Mouse (Mus musculus) myocyte (in vitro differentiated cells): Measurements from ENCODE around the gene Kif13a. TPM values are rescaled to one million over a fixed set of nuclear protein-coding genes. Genes with fewer than 3 reads are reported as not detected.

Source experiments
- H3K27me3 ChIP-seq: one replicate; pipeline ENCODE4 v1.6.1; 2011; ENCODE audit not compliant: control insufficient read depth, insufficient read depth, insufficient read length
- H3K36me3 ChIP-seq: one replicate; pipeline ENCODE4 v1.6.1; 2011; ENCODE audit not compliant: control insufficient read depth, insufficient read depth
- H3K4me2 ChIP-seq: one replicate; pipeline ENCODE4 v1.6.1; 2011; ENCODE audit warnings: low read depth, control low read depth
- H3K4me3 ChIP-seq: one replicate; pipeline ENCODE4 v1.5.1; 2011; ENCODE audit warnings: mild to moderate bottlenecking, control low read depth, moderate library complexity
- H3K79me2 ChIP-seq: one replicate; pipeline ENCODE4 v1.6.1; 2011; ENCODE audit not compliant: control insufficient read depth, insufficient read depth
- H3ac ChIP-seq: one replicate; pipeline ENCODE4 v1.6.1; 2011; ENCODE audit not compliant: control insufficient read depth, insufficient read length
- CEBPB ChIP-seq: IDR thresholded peaks from 2 replicates; pipeline ENCODE4 v1.6.1; 2011; ENCODE audit warnings: mild to moderate bottlenecking, moderate library complexity; ENCODE audit not compliant: poor library complexity, insufficient read depth, severe bottlenecking
- E2F4 ChIP-seq: IDR thresholded peaks from one replicate; pipeline ENCODE4 v1.6.1; 2011; ENCODE audit warnings: mild to moderate bottlenecking, control low read depth, moderate library complexity; ENCODE audit not compliant: insufficient read depth
- MAX ChIP-seq: IDR thresholded peaks from one replicate; pipeline ENCODE4 v1.6.1; 2011; ENCODE audit warnings: low read depth, mild to moderate bottlenecking, control low read depth
- MYOD1 ChIP-seq, 3 experiments: IDR thresholded peaks; one replicate each; pipeline ENCODE4 v1.6.1; 2011; ENCODE audit warnings: control low read depth in 2 of 3, low read depth in 2 of 3, mild to moderate bottlenecking in 2 of 3, moderate library complexity in 1 of 3; ENCODE audit not compliant: insufficient read length in 2 of 3, control insufficient read depth in 1 of 3
- MYOG ChIP-seq, 3 experiments: IDR thresholded peaks; one replicate each; pipeline ENCODE4 v1.6.1; 2011; ENCODE audit warnings: control low read depth in 2 of 3, low read depth in 2 of 3, mild to moderate bottlenecking in 2 of 3; ENCODE audit not compliant: insufficient read length in 2 of 3, control insufficient read depth in 1 of 3, insufficient read depth in 1 of 3
- POLR2A ChIP-seq: IDR thresholded peaks from one replicate; pipeline ENCODE4 v1.6.1; 2011; ENCODE audit warnings: low read depth, mild to moderate bottlenecking, control low read depth, moderate library complexity; ENCODE audit not compliant: insufficient read length
- POLR2AphosphoS2 ChIP-seq: IDR thresholded peaks from one replicate; pipeline ENCODE4 v1.6.1; 2011; ENCODE audit warnings: low read depth, control low read depth; ENCODE audit not compliant: insufficient read length
- REST ChIP-seq: IDR thresholded peaks from one replicate; pipeline ENCODE4 v1.6.1; 2011; ENCODE audit warnings: mild to moderate bottlenecking, control low read depth, moderate library complexity; ENCODE audit not compliant: insufficient read depth, insufficient read length
- SRF ChIP-seq: IDR thresholded peaks from one replicate; pipeline ENCODE4 v1.6.1; 2011; ENCODE audit warnings: low read depth; ENCODE audit not compliant: control insufficient read depth, insufficient read length
- TCF12 ChIP-seq: IDR thresholded peaks from one replicate; pipeline ENCODE4 v1.6.1; 2011; ENCODE audit warnings: mild to moderate bottlenecking, control low read depth; ENCODE audit not compliant: poor library complexity, insufficient read depth, severe bottlenecking
- TCF3 ChIP-seq: IDR thresholded peaks from one replicate; pipeline ENCODE4 v1.6.1; 2011; ENCODE audit warnings: low read depth, control low read depth; ENCODE audit not compliant: insufficient read length
- USF1 ChIP-seq: IDR thresholded peaks from one replicate; pipeline ENCODE4 v1.6.1; 2011; ENCODE audit warnings: low read depth, mild to moderate bottlenecking, control low read depth, moderate library complexity
- polyA plus RNA-seq: library from polyadenylated mRNA; unstranded; fragments of >200 nt; fragmentation: generic; extraction: Trizol; gene quantifications from one replicate; pipeline ENCODE4 v1.2.1, GENCODE M21; 2012; ENCODE audit warnings: missing spikeins

Gene Kif13a
- polyA plus RNA-seq, 1 experiment = 15.4 TPM

DNA sequence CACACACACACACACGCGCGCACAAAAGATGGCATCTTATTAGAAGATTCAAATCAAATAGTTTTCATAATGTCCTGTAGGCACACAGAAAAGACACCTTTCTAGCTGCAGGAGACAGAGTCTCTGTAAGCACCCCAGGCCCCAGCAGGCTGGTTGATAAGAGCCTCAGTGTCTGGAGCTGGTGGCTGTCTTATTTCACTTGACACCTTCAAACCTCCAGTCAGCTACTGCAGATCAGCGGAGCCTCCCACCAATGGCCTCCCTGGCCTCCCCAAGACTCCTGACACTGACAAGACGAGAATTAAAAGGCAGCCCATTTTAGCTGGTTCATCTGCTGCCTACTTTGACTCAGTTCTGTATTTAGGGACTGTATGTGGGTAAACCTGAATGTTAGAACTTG lies 11.2 kb downstream of the Kif13a start:
- H3ac ChIP-seq = no peak overlapping the region
- TF ChIP-seq USF1 (no peak), POLR2A (no peak), TCF12 (no peak), MYOG (IDR thresholded peaks at IDR 0.05; ENCODE audit: control insufficient read depth in 1 of 3, insufficient read depth in 1 of 3, insufficient read length in 2 of 3, low read depth in 2 of 3) (no peak), MAX (no peak), CEBPB (no peak), TCF3 (no peak), MYOD1 (IDR thresholded peaks at IDR 0.05; ENCODE audit: control insufficient read depth in 1 of 3, insufficient read length in 2 of 3, low read depth in 2 of 3) (no peak), REST (no peak), E2F4 (no peak), POLR2AphosphoS2 (no peak), SRF (no peak)
- no peaks in the 10 kb centered on the region for H3K36me3 ChIP-seq
- no peaks in the 10 kb centered on the region for H3K79me2 ChIP-seq
- no peaks in the 10 kb centered on the region for H3K27me3 ChIP-seq
- H3K4me2 ChIP-seq = no peak overlapping the region
- H3K4me3 ChIP-seq = no peak overlapping the region

DNA sequence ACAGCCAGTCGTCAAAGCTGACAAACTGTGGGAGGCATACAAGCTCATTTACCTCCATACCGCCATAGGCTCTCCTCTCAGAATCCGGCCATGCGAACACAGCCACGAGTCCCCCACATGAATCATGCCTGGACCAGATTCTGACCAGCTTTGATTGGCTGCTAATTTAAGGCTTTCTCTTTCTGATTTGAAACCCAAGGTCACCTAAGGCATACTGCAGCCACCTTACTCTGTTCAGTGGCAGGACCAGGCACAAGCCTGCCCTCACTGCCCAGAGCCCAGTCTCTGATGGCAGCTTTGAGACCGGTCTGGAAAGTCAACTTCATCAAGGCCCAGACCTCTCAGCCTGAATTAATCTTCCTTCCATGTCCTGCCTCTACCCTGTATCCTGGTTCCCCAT lies 17.7 kb downstream of the Kif13a start:
- TF ChIP-seq USF1 (no peak), SRF (no peak), MYOD1 (IDR thresholded peaks at IDR 0.05; ENCODE audit: control insufficient read depth in 1 of 3, insufficient read length in 2 of 3, low read depth in 2 of 3) (no peak), POLR2A (no peak), MYOG (IDR thresholded peaks at IDR 0.05; ENCODE audit: control insufficient read depth in 1 of 3, insufficient read depth in 1 of 3, insufficient read length in 2 of 3, low read depth in 2 of 3) (no peak), TCF3 (no peak), MAX (no peak), E2F4 (no peak), CEBPB (no peak), POLR2AphosphoS2 (no peak), REST (no peak), TCF12 (no peak)
- Histone ChIP-seq H3K4me2 (no peak overlapping the region), H3K4me3 (no peak overlapping the region), H3K79me2 (no peaks in the 10 kb centered on the region), H3K36me3 (no peaks in the 10 kb centered on the region), H3ac (no peak overlapping the region), H3K27me3 (no peaks in the 10 kb centered on the region)

DNA sequence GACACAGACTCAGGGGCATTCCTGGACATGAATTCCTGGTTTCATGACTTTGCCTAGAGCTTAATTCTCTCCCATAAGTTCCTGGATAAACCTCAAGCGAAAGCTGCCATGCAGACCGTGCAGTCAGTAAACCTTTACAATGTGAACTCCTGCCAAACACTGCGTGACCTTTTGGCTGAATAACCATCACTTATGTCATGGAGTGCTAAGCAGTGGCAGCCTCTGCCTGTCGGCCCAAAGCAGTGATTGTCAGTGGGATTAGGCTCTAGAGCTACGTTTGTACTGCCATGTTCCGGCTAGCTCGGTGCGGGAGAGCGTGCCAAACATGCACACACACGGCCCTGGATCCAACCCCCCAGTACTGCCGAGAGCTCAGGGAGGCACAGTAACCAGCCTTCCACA lies 18.6 kb downstream of the Kif13a start:
- H3K27me3 ChIP-seq = no peaks in the 10 kb centered on the region
- H3K36me3 ChIP-seq = no peaks in the 10 kb centered on the region

GRCm38 (mm10) chr13:46909946-46910345 lies 19.7 kb downstream of the Kif13a start:
- TF ChIP-seq MAX = no peak
- TF ChIP-seq MYOG (IDR thresholded peaks at IDR 0.05; ENCODE audit: control insufficient read depth in 1 of 3, insufficient read depth in 1 of 3, insufficient read length in 2 of 3, low read depth in 2 of 3) = no peak
- no peak for TF ChIP-seq USF1
- no peak for TF ChIP-seq REST
- no peak for TF ChIP-seq TCF3
- TF ChIP-seq SRF = no peak
- no peak for TF ChIP-seq POLR2A
- TF ChIP-seq CEBPB = no peak
- no peaks in the 10 kb centered on the region for H3K79me2 ChIP-seq
- H3K4me3 ChIP-seq = no peak overlapping the region
- H3K36me3 ChIP-seq = no peaks in the 10 kb centered on the region
- H3K27me3 ChIP-seq = no peaks in the 10 kb centered on the region
- H3K4me2 ChIP-seq = no peak overlapping the region
- no peak overlapping the region for H3ac ChIP-seq

More for the DNA sequence above, 18.6 kb downstream of the Kif13a start:
- Histone ChIP-seq H3ac (no peak overlapping the region), H3K4me2 (no peak overlapping the region), H3K79me2 (no peaks in the 10 kb centered on the region), H3K4me3 (no peak overlapping the region)
- TF ChIP-seq MYOD1 (IDR thresholded peaks at IDR 0.05; ENCODE audit: control insufficient read depth in 1 of 3, insufficient read length in 2 of 3, low read depth in 2 of 3) (no peak), TCF3 (no peak), E2F4 (no peak), CEBPB (no peak)

GRCm38 (mm10) chr13:46909005-46909565 lies 20.6 kb downstream of the Kif13a start:
- Histone ChIP-seq H3K4me2 (no peak overlapping the region), H3K36me3 (no peaks in the 10 kb centered on the region), H3ac (no peak overlapping the region), H3K4me3 (no peak overlapping the region), H3K27me3 (no peaks in the 10 kb centered on the region), H3K79me2 (no peaks in the 10 kb centered on the region)
- TF ChIP-seq MYOD1 (IDR thresholded peaks at IDR 0.05; ENCODE audit: control insufficient read depth in 1 of 3, insufficient read length in 2 of 3, low read depth in 2 of 3) (no peak), TCF3 (no peak), CEBPB (no peak), TCF12 (no peak), E2F4 (no peak), SRF (no peak), REST (no peak)
